Mouse (Mus musculus) kidney, adult 8-10 months (tissue): ENCODE results near the gene Slc35a3.
"Not testable (repeated sequence)": the region's sequence is repeated elsewhere in the genome, so short reads cannot be mapped to it uniquely, and the experiment has no call there.

Source experiments
- DNase-seq, 2 experiments: peaks; one replicate each; pipeline ENCODE4 v3.0.0; 2022

Slc35a3 gene

GRCm38 (mm10) chr3:116698786-116699185, 13.8 kb downstream of the Slc35a3 start:
- no peak for DNase-seq

GRCm38 (mm10) chr3:116695666-116695985, 17.0 kb downstream of the Slc35a3 start:
- DNase-seq, result no peak

GRCm38 (mm10) chr3:116694955-116695665, 17.5 kb downstream of the Slc35a3 start:
- DNase-seq, result no peak

- DNase-seq, result no peak
These were observed 18.3 kb downstream of the Slc35a3 start for GRCm38 (mm10) chr3:116694312-116694711.

GRCm38 (mm10) chr3:116681160-116681559, 31.5 kb downstream of the Slc35a3 start, which contains the start of gene Gm43191:
TSS of gene Gm43191 (minus strand) at chr3:116681260.
- no peak for DNase-seq

- not testable (repeated sequence) for DNase-seq
These were observed 48.4 kb downstream of the Slc35a3 start for GRCm38 (mm10) chr3:116664281-116664680.

- peak; percentile 98 to 99 for DNase-seq
These were observed 50.2 kb downstream of the Slc35a3 start, which contains the start of gene Mfsd14a for GRCm38 (mm10) chr3:116662463-116662863. TSS of gene Mfsd14a (minus strand) at chr3:116662677.

GRCm38 (mm10) chr3:116661870-116662414, 50.7 kb downstream of the Slc35a3 start:
- peak; percentile 14 to 44 for DNase-seq

GRCm38 (mm10) chr3:116661288-116661869, 51.3 kb downstream of the Slc35a3 start:
- DNase-seq, result peak in 1 of 2 experiments; percentile 7

- no peak for DNase-seq
These were observed 52.7 kb downstream of the Slc35a3 start for GRCm38 (mm10) chr3:116659856-116660430.

GRCm38 (mm10) chr3:116658928-116659565, 53.6 kb downstream of the Slc35a3 start:
- DNase-seq, result peak; percentile 9 to 24

- no peak for DNase-seq
These were observed 56.3 kb downstream of the Slc35a3 start for GRCm38 (mm10) chr3:116656184-116656965.

GRCm38 (mm10) chr3:116654051-116654450, 58.6 kb downstream of the Slc35a3 start:
- not testable (repeated sequence) for DNase-seq

- DNase-seq, result no peak
These were observed 59.2 kb downstream of the Slc35a3 start for GRCm38 (mm10) chr3:116653278-116653945.

GRCm38 (mm10) chr3:116652033-116652446, 60.6 kb downstream of the Slc35a3 start:
- no peak for DNase-seq

GRCm38 (mm10) chr3:116650698-116651097, 61.9 kb downstream of the Slc35a3 start:
- DNase-seq, result no peak

- DNase-seq, result no peak
These were observed 63.8 kb downstream of the Slc35a3 start for GRCm38 (mm10) chr3:116648805-116649204.

- no peak for DNase-seq
These were observed 66.2 kb downstream of the Slc35a3 start for GRCm38 (mm10) chr3:116646387-116646786.

GRCm38 (mm10) chr3:116642373-116642772, 70.3 kb downstream of the Slc35a3 start:
- DNase-seq, result no peak

- DNase-seq, result no peak
These were observed 70.7 kb downstream of the Slc35a3 start for GRCm38 (mm10) chr3:116641811-116642371.

GRCm38 (mm10) chr3:116640024-116640423, 72.6 kb downstream of the Slc35a3 start:
- DNase-seq, result no peak
